Mouse (Mus musculus): ENCODE results near the gene Rbms3. TPM values are rescaled to one million over a fixed set of nuclear protein-coding genes. Genes with fewer than 3 reads are reported as not detected.

The Rbms3 gene
- total and polyA plus RNA-seq, 3 experiments: not detected

DNA sequence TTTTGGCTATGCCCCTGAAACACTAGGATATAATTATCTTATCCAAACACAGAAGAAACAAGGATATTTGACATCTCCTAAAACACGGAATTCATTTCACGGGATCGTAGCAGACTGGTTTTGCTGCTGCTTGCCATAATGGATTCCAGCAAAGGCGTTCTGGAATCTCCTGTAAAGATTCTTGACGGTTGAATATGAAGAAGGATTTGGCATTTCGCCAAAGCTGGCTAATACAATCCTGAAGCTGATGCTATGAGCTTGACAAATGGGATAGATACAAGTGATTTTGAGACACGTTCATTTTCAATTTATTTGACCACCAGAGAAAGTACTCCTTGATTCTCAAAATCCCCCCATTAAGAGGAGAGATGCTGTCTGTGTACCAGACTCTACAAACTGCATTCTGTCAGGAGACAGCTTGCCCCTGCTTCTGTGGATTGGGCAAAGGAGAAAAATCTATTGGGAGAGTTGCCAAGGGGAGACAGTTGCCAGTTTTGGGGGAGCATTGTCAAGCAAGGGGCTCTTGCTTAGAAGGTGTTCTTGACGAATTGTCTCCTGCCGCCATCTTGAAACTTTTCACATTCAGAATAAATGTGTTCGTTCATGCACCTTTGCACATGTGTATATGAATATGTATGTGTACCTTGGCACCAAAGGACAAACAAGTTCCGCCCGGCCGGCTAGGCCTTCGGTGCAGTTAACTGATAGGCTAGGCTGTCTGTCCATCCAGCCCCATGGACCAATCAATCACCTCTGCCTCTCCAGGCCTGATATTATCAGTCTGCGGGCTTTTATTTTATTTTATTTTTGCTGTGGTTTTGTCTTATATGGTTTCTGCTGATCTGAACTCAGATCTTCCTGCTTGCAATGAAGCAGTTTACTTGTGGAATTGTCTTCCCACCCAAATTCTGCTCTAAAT lies 442.3 kb downstream of the Rbms3 start:
- dilution Hi-C loops (cut with MboI; ENCODE audit: extremely low pct_ligation_motif_present, extremely low pct_unique_long_range_greater_than_20kb, low sequenced_read_pairs): no loop called here

DNA sequence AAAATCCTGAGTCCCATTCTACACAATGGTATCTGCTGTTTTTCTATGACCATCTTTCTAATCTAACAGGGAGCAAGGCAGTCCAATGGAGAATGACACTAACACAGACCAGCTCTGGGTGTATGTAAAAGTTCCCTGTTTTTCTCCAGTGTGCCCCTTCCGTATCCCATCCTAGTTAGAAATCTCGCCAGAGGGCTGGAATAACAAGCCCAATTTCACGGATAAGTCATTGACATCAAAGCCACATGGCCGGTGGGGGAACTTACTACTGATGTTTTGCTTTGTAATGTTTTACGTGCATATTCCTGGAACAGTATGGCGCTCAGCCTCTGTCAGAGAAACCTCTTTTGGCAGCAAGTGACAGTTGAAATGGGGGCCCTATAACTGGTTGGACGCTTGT lies 449.1 kb downstream of the Rbms3 start:
- Histone ChIP-seq H3K27me3 (replicated peaks) (no peaks in the 10 kb centered on the region), H3K4me1 (ENCODE audit: control insufficient read depth in 1 of 2, insufficient read depth in 2 of 2) (no peaks in the 10 kb centered on the region), H3K79me2 (replicated peaks; ENCODE audit: control insufficient read depth, extremely low read depth, insufficient read depth, poor library complexity, severe bottlenecking) (no peaks in the 10 kb centered on the region), H3K4me3 (replicated peaks in 1 of 3; ENCODE audit: low read depth in 2 of 3, low read length in 2 of 3, poor library complexity in 1 of 3) (no peak overlapping the region), H3K27ac (ENCODE audit: insufficient read depth, low read depth) (no peak overlapping the region), H3K9ac (ENCODE audit: insufficient read depth, low read depth) (no peak overlapping the region), H3K9me3 (replicated peaks; ENCODE audit: low read length) (peaks cover 72% of the 10 kb centered on the region), H3K36me3 (replicated peaks in 1 of 2; ENCODE audit: control insufficient read depth in 1 of 2, insufficient read depth in 1 of 2, low read length in 1 of 2) (no peaks in the 10 kb centered on the region), H3K4me2 (ENCODE audit: insufficient read depth, low read depth, poor library complexity, severe bottlenecking) (no peak overlapping the region)
- no peak for TF ChIP-seq ZKSCAN1 (IDR thresholded peaks at IDR 0.05; ENCODE audit: borderline replicate concordance, low read depth, low read length)
- TF ChIP-seq TBP (conservative IDR thresholded peaks at IDR 0.05; ENCODE audit: low read depth, low read length): no peak
- no peak for TF ChIP-seq ZMIZ1 (IDR thresholded peaks at IDR 0.05; ENCODE audit: low read depth, low read length)
- no peak for TF ChIP-seq NRF1 (IDR thresholded peaks at IDR 0.05; ENCODE audit: low read depth, low read length)
- TF ChIP-seq USF1 (IDR thresholded peaks at IDR 0.05; ENCODE audit: low read depth, low read length): no peak
- no peak for TF ChIP-seq MAX (IDR thresholded peaks at IDR 0.05; ENCODE audit: low read length)
- TF ChIP-seq SIN3A (IDR thresholded peaks at IDR 0.05; ENCODE audit: low read length): no peak
- no peak for TF ChIP-seq HCFC1 (IDR thresholded peaks at IDR 0.05; ENCODE audit: low read depth, low read length)
- no peak for TF ChIP-seq CTCF (conservative IDR thresholded peaks at IDR 0.05 in 1 of 2, IDR thresholded peaks at IDR 0.05 in 1 of 2; ENCODE audit: low read depth in 2 of 2, low read length in 2 of 2)
- TF ChIP-seq CHD1 (IDR thresholded peaks at IDR 0.05; ENCODE audit: low read depth, low read length): no peak
- no peak for TF ChIP-seq MEF2A (IDR thresholded peaks at IDR 0.05; ENCODE audit: borderline replicate concordance, low read depth, low read length)
- TF ChIP-seq BHLHE40 (IDR thresholded peaks at IDR 0.05; ENCODE audit: low read depth, low read length): no peak
- TF ChIP-seq MAZ (IDR thresholded peaks at IDR 0.05; ENCODE audit: low read depth, low read length): no peak
- no peak for TF ChIP-seq USF2 (conservative IDR thresholded peaks at IDR 0.05; ENCODE audit: low read depth, low read length)
- in situ Hi-C loops (cut with MboI; ENCODE audit: low pct_ligation_motif_present, low pct_unique_long_range_greater_than_20kb, low sequenced_read_pairs) (no loop called here), dilution Hi-C loops (cut with MboI; ENCODE audit: extremely low pct_ligation_motif_present, extremely low pct_unique_long_range_greater_than_20kb, low sequenced_read_pairs) (no loop called here)
- DNase-seq (ENCODE audit: extremely low read depth): no peak

More for the DNA sequence above, 442.3 kb downstream of the Rbms3 start:
- H3K9ac ChIP-seq (ENCODE audit: insufficient read depth, low read depth): no peak overlapping the region
- H3K9me3 ChIP-seq (replicated peaks; ENCODE audit: low read length): peaks cover 66% of the 10 kb centered on the region
- no peaks in the 10 kb centered on the region for H3K4me1 ChIP-seq (ENCODE audit: control insufficient read depth in 1 of 2, insufficient read depth in 2 of 2)
- in situ Hi-C loops (cut with MboI; ENCODE audit: low pct_ligation_motif_present, low pct_unique_long_range_greater_than_20kb, low sequenced_read_pairs): no loop called here
- TF ChIP-seq POLR2AphosphoS2 (IDR thresholded peaks at IDR 0.05; ENCODE audit: low read depth, low read length) (no peak), MAFK (IDR thresholded peaks at IDR 0.05; ENCODE audit: insufficient replicate concordance, low read length) (no peak), BHLHE40 (IDR thresholded peaks at IDR 0.05; ENCODE audit: low read depth, low read length) (no peak), NRF1 (IDR thresholded peaks at IDR 0.05; ENCODE audit: low read depth, low read length) (no peak), SIN3A (IDR thresholded peaks at IDR 0.05; ENCODE audit: low read length) (no peak), SMC3 (IDR thresholded peaks at IDR 0.05; ENCODE audit: low read depth, low read length) (no peak), MAZ (IDR thresholded peaks at IDR 0.05; ENCODE audit: low read depth, low read length) (no peak), UBTF (IDR thresholded peaks at IDR 0.05; ENCODE audit: low read depth, low read length) (no peak), CTCF (conservative IDR thresholded peaks at IDR 0.05 in 1 of 2, IDR thresholded peaks at IDR 0.05 in 1 of 2; ENCODE audit: low read depth in 2 of 2, low read length in 2 of 2) (no peak), KAT2A (IDR thresholded peaks at IDR 0.05; ENCODE audit: insufficient replicate concordance, low read length) (no peak), PAX5 (IDR thresholded peaks at IDR 0.05; ENCODE audit: low read length) (no peak), ZC3H11A (IDR thresholded peaks at IDR 0.05; ENCODE audit: low read depth, low read length) (no peak), POLR2A (IDR thresholded peaks at IDR 0.05; ENCODE audit: low read depth, low read length) (no peak), MXI1 (IDR thresholded peaks at IDR 0.05; ENCODE audit: low read depth, low read length) (no peak), JUN (IDR thresholded peaks at IDR 0.05; ENCODE audit: insufficient read depth, low read depth, low read length) (no peak), RAD21 (IDR thresholded peaks at IDR 0.05; ENCODE audit: low read depth, low read length) (no peak), TBP (conservative IDR thresholded peaks at IDR 0.05; ENCODE audit: low read depth, low read length) (no peak), IRF4 (IDR thresholded peaks at IDR 0.05; ENCODE audit: low read depth, low read length) (no peak)
- H3K36me3 ChIP-seq (replicated peaks in 1 of 2; ENCODE audit: control insufficient read depth in 1 of 2, insufficient read depth in 1 of 2, low read length in 1 of 2): no peaks in the 10 kb centered on the region
- no peaks in the 10 kb centered on the region for H3K79me2 ChIP-seq (replicated peaks; ENCODE audit: control insufficient read depth, extremely low read depth, insufficient read depth, poor library complexity, severe bottlenecking)
- DNase-seq (ENCODE audit: extremely low read depth): no peak
- H3K4me2 ChIP-seq (ENCODE audit: insufficient read depth, low read depth, poor library complexity, severe bottlenecking): no peak overlapping the region
- H3K27me3 ChIP-seq (replicated peaks): no peaks in the 10 kb centered on the region
- H3K4me3 ChIP-seq (replicated peaks in 1 of 3; ENCODE audit: low read depth in 2 of 3, low read length in 2 of 3, poor library complexity in 1 of 3): no peak overlapping the region
- no peak overlapping the region for H3K27ac ChIP-seq (ENCODE audit: insufficient read depth, low read depth)
